Mouse (Mus musculus) CD4-positive, CD25-positive, alpha-beta regulatory T cell, adult 4 months (primary cell): ENCODE data around the gene Hecw2. TPM values are rescaled to one million over a fixed set of nuclear protein-coding genes. Genes with fewer than 3 reads are reported as not detected.
A peak's percentile ranks its signal among the peaks of the same experiment; 100 is the strongest.

Experiments
- ATAC-seq: one replicate; pipeline ENCODE4 v1.8.0; 2017
- polyA plus RNA-seq, 2 experiments: library from polyadenylated mRNA; unstranded; fragments of 100-300 nt; shearing (Covaris generic); gene quantifications; one replicate each; pipeline ENCODE4 v1.2.1; 2017

Hecw2 gene
- polyA plus RNA-seq, 2 experiments from 2014 or later: not detected

DNA sequence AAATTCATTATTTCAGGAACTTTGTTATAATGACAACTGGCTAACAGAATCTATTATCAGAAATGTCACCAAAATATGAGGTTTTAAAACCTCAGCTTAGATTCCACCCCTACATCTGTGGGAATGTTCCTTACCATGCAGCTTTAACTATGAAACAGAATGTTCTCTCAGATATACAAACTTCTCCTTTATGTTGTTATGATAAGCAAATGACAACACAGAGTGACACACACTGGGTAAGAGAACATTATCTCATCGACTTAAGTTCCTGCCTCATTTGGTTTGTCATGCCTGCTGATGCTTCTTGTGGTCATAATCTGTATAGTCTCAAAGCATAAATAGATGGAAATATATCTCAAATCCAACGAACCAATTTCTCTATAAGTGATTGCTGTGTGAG is 312.5 kb downstream of the Hecw2 start:
- ATAC-seq: no peak

DNA sequence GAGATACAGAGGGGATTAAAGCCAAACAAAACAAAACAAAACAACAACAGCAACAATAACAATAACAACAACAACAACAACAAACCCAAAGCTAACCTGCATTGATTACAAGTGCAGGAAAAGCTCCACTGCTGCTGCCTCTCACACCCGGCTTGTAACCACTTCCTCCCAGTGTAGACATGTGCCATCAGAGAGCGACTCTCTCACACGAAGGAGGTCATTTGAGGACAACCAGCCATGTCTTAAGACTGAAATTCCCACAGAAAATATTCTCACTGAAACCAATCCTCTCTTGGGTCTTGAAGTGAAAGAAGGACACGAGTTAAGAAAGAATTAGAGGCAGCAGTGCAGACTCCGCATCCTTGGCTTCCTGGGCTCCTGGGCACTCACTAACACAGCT is 319.0 kb downstream of the Hecw2 start:
- ATAC-seq: peak; percentile 98

DNA sequence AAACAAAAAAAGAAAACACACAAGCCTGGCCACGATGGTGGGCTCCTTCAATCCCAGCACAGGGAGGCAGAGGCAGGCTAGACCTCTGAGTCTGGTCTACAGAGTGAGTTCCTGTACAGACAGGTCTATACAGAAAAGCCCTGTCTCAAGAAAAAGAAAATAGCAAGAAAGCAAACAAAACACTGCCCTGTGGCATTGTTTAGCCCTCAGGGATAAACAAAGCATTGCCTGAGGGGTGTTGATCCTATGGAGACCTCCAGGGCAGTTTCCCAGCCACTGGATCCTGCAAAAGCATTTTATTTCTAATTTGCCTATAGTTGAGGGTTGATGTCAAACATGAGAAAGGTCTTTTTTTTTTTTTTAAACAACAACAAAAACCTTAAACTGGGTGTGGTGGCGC is 327.7 kb downstream of the Hecw2 start:
- ATAC-seq: no peak

DNA sequence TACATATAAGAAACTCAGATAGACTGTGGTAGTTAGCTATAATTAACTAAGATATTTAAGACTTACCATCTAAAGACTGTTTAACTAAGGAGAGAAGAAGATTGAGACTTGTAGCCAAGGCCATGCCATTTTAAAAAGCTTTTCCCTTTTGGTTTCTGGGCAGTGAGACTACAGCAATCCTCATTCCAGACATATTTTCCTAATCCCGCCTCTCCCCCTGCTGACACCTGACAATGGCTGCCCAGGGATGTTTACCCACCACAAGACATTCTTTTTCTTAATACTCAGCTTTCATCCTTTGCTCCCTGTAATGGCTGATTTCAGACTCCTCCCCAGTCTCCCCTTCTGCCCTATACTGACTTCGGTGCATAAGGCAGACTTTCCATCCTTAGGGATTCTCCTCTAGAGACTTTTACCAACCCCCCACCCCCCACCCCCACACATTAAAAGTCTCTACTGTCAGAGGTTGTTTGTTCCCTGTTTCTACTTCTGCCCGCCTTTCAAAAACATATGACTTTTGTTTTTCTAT is 328.5 kb downstream of the Hecw2 start:
- no peak for ATAC-seq

DNA sequence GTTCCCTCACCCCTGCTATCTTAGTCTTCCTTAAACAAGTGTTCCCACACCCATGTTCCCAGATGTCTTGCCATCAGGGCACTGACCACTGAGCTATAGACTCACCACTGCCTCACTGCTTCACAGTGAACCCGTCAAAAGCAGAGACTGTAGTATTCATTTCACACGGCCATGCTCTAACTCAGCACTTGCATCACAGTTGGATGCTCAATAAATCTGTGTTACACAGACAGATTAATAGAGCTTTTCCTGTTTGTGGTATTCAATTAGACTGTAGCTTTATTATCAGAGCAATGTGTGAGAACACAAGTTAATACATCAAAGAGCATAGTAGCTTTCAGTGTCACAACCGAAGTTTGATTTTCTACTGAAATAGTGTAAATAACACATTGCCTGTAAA is 330.9 kb downstream of the Hecw2 start:
- ATAC-seq: no peak

DNA sequence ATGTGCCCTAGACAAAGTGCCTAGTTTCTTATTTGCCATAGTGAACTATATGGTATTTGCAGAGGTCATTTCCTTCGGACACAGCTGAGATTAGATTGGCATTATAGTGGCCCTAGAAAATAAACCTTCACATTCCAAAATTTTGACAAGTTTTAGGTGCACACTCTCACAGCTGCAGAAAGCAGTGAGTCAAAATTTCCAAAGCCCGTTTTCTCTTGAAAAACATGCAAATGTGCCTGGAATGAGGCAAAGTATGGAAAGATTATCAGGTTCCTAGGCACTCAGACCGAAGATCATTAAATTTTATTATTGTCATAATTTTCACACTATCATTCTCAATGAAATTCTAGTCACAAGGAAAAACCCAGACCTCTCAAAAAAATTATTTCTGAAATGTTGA is 334.4 kb downstream of the Hecw2 start:
- no peak for ATAC-seq

DNA sequence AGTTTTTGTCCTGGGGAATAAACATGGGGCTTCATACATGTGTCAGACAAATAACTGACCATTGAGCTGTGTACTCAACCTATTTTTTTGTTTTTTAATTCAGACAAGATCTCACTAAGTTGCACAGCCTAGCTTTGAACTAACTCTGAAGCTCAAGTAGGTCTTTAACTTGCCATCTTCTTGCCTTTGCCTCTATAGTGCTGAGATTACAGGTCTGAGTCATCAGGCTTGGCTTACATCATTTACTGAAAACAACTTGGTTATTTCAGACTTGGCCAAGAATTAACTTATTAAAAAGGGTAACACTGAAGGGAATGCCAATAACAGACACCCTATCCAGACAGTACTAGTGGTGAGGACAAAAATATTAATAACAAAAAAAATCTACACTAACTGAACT is 335.8 kb downstream of the Hecw2 start:
- ATAC-seq: no peak

DNA sequence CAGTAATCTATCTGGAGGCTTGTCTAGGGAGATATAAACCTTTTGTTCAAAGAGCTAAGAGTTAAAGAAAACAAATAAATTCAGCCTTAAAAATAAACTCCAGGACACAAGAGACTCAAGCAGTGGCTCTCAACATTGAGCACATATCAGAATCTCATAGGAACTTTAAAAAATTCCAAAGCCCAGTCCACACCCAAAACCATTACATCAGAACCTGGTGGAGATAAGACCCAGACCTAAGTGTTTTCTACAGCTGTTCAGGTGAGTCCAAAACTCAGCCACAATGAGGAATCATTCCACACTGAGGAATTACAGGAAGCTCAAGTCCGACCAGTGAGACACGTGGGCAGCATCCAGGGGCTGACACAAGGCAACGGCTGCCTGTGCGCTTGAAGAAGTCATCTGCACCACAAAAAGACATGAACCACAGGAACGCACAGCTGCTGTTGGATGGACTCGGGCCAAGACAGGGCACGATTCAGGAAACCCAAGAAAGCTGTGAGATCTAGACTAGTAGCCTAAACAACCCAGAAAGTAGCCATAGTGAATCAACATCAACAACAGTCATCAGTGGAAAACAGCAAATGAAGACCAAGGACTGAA is 338.4 kb downstream of the Hecw2 start:
- ATAC-seq: no peak

DNA sequence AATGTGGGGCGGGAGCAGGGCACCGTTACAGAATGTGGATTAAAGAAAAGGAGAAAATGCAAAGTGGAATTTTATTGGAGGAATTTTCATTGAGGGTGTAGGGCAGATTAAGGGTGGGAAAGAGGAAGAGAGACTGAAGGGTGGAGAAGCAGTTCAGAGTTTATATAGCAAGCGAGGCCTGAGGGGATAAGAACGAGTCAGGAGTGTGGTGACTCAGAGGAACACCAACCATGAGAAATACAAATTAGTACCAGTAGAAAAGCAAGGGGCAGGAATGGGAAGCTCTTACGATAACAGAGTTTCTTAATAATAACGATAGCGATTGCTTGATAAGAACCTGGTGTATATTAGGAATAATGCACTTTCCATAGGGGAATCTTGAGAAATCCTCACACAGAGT is 339.2 kb downstream of the Hecw2 start:
- ATAC-seq: no peak

DNA sequence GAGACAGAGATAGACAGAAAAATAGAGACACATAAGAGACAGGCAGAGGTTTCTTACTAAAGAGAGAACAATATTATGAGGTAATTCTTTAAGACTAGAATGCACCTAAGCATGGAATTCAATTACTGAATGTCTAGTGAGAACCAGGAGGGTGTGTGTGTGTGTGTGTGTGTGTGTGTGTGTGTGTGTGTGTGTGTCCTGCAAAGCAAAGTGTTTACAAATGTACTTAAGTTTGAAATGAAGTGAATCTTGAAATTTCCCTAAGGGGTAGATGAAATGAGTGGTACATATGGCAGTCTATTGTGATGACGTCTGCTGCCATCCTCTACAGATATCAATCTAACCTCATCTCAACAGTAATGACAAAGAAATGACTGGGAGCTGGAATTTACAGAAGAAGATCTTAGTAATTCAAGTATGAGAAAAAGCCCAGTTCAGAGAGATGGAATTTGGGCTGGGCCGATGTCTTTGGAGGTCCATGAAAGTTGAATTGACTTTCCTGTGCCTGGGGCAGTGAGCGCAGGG is 342.8 kb downstream of the Hecw2 start:
- ATAC-seq: peak; percentile 20

DNA sequence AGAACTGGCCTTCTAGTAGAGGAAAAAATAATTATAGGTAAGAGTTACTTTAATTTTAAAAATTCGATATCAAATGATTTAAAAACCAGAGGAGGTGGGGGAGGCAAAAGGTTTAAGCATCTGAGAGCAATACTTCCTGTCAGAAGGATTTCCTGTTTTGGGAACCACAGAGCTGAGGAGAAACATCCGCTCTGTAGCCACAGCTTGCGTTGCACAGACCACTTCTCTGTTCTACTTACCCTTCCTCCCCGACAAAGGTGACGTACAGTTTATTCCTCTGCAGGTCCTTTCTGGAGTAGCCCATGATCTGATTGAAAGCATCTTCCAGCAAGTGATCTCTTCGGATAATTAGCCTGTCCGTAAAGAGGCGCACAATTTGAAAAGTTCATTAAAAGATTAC is 343.6 kb downstream of the Hecw2 start:
- ATAC-seq: peak; percentile 95

DNA sequence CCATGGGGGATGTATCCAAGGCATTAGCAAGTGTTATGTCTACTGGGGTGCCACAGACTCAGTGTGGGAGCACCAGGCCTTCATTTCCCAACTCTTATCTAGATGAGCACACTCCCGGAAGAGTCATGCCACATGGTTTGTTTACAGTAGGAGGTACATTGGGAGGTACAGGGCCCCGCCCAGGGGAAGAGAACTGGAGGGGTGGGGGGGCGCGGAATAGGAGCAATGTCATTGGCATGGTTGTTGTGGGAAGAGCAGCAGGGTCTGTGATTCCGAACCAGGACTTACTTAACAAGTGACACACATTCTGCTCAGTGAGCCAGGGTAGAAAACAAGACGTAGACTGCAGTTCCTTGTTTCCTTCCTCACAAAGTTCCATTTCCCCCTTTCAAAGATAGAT is 344.1 kb downstream of the Hecw2 start:
- ATAC-seq: peak; percentile 29

DNA sequence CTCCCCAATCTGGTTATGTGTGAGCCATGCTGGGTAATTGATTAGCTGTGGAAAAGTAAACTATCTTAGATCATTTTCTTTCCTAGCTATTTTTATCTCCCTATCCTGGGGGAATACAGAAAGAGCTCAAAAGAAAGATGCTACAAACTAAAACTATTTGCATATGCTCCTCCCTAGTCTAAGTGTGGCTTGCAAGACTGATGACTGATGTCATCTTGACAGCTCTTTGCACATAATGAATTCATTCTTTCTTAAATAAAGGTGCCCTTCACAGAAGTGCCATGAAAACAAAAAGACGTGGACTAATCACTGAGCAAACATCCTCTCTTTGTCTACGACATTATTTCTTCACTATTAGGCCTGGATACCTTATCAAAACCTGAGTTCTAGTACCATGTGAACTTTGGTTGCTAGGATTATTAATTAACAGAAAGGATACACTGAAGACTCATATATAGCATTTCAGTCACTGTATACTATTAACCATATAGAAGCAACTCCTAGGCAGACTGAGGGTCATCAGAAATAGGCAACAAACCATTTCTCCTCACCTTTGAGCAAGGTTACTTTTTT is 348.2 kb downstream of the Hecw2 start:
- no peak for ATAC-seq

DNA sequence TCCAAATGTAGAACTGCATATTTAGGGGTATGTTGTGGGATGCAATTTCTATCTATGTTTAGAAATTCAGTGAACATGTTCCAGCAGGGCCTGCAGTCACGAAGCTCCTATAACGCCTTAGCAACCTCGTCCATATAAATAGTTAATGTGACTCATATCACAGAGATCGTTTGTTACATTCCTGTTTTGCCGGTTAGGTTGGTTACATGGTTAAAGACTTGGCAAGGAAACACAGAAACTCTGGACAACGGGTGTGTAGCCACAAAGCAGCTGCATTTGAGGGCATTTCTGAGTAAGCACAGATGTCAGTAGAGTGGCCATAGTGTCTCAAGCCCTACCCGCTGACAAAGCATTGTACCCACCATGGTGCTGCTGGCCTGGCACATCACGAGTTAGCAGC is 349.1 kb downstream of the Hecw2 start:
- no peak for ATAC-seq

DNA sequence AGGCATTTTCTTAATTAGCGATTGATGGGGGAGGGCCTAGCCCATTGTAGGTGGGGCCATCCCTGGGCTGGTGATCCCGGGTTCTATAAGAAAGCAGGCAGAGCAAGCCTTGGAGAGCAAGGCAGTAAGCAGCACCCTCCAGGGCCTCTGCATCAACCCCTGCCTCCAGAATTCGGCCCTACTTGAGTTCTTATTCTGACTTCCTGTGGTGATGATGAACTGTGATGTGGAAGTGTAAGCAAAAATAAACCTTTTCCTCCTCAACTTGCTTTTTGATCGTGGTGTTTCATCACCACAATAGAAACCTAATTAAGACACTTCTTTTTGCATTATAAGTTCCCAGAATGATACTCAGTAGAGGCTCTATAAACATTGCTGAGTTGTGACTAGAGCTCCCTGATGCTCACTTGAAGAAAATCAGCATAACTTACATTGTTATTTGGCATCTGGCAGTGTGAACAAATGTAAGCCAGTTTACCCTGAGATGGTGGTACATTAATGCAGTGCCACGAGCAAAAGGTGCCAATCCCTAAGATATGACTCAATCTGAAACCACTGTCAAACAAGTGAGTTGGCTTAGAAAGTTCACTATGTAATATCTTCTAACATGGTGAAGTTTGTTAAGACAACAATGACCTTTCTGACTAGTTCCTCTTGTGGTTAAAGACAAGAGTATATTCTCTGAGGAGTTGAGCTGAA is 349.9 kb downstream of the Hecw2 start:
- ATAC-seq: peak; percentile 82

DNA sequence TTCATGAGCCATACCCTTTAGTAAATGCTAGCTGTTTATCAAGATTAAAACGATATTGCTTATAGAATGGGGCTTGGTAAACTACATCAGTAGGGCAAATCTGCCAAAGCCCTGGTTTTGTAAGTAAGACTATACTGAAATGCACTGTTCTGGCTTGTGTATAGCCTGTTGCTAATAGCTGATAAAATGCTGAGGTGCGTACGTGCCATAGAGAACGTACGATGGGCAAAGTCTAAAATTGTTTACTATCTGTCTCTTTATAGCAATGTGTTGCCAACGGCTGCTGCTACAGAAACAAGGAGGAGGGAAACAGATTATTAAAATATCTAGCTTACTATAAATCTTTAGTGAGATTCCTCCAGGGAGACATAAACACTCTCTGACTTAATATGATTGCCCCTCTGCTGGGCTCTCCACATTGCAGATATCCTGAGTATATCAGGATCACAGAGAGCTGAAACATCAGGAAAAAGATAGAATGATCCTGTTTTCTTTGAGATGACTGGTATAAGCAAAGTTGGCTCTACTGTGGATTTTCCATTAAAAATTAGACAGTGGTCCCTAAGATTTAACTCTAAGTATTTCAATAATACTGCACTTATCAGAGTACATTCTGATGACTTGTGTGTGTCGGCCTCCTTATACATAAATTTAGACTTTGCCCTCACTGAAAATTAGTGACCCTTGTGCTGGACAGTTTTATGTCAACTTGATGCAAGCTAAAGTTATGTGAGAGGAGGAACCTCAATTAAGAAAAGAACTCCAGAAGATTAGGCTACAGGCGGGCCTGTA is 350.6 kb downstream of the Hecw2 start:
- ATAC-seq: no peak

DNA sequence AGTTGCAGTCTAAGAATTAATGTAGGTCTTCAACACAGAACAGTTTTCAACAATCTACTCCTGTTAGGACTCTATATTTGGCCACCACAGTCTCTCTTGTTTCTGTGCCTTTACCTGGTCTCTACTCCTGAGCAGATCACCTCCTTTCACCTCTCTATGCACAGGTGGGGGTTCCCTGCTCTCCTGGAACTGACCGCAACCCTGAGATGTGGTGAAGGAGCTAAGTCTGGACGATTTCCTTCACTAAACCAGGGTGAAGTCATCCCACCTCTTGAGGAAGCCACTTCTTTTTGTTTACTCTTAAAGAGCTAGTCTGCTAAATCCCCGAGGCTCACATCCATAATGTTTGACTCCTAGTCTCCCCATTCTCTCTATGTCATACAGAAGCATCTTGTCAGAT is 351.9 kb downstream of the Hecw2 start:
- no peak for ATAC-seq

DNA sequence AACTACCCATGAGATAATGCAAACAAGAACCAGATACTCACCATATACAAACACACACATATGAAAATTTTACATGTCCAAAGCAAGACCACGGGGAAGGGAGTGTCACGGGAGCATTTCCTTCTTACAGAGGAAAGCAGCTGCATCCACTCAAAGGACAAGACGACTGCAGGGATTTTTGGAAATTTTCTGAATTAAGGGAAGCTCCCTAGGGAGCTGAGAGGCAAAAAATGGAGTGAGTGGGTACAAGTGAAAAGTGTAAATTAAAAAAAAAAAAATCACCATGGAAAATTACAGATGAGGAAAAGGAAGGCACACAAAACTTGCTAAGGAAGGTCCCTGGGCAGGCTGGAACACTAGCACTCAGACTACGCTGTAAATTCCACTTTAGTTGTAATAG is 353.9 kb downstream of the Hecw2 start:
- no peak for ATAC-seq

DNA sequence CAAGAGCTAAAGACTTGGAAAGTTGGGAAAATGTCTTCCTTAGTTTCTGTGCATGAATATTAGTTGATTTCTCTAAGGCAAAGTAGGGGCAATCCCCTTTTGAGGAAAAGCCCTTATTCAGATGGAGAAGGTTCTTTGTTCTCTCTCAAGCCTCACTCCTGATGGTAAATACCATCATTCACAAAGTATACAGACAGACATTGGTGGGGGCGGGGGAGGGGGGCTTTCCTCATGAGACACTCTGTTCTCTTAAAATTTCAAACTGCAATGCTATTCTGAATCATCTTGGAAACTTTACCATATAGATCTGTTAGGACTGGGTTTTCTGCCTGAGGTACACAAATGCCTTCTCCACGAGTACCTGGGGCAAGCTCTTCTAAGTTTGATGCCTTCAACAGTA is 355.6 kb downstream of the Hecw2 start:
- no peak for ATAC-seq

DNA sequence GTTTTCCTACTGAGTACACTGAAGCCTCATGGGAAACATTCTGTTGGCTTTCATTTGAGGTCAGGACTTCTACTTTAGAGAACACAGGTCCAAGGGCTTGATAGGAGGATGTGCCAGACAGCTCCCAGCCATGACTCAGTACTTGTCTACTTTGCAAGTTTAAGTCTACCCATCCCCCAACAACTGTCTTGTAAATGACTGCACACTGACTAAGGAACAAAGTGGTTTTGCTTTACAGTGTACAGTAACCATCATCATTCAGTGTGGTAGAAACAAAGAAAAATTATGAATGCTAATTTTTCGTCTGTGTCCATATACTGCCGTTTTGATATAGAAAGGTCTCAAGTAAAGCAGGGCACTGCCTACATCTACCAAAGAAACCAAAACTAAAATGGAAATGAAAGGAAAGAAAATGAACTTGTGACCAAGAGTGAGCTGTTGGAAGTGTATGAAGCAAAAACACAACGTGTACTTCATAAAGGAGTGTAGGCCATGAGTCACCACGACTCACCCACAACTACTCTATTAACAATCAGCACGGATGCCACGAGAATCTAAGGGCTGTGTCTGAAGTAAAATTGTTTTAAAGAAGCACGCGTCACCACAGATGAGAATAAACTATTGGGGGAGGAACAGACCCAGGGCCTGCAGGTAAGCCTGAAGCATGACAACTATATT is 356.6 kb downstream of the Hecw2 start:
- ATAC-seq: peak; percentile 79

DNA sequence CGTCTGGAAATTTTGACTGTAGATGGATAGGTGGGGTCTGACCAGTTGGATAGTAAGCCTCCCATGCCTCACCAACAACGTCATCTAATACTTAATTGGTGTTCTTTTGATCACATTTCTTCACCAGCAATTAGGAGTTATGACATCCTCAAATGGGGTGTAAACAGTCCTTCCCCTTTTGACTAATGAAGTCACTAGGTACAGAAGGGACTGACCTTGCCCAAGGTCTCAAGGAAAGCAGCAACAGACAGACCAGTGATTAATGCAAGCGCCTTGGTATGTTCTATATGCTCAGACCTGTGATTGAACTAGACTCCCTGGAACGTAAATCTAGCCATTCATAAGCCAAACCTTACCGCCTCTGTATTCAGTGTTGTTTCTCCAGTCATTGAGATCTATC is 364.7 kb downstream of the Hecw2 start:
- no peak for ATAC-seq

DNA sequence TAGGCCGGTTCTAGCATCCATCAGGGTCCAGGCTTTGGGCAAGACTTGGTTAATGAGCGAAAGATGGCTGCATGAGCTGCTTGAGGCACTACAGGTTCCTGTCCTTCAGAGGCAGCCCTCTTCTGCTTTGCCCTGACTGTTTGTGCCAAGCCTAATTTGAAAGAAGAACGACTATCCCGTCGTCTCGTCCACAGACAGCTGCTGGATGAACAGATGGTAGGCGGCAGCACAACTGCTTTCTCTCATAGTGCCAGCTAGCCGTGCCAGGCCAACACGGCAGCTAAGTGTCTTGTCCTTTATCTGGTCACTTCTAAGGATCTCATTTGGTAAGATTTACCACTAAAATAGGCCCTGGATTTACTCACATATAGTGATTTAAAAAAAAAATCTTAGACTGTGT is 365.9 kb downstream of the Hecw2 start:
- no peak for ATAC-seq
